Mouse (Mus musculus) liver, embryonic 15.5 days (tissue): ENCODE data around the gene Epsti1. TPM values are rescaled to one million over a fixed set of nuclear protein-coding genes. Genes with fewer than 3 reads are reported as not detected.

ENCODE experiments used
- ATAC-seq: fragments of 200-750 bp; cut with Nextera tagmentation; 2 replicates; pipeline ENCODE4 v1.8.0; 2017; ENCODE audit warnings: moderate number of reproducible peaks, mild to moderate bottlenecking, moderate library complexity; ENCODE audit not compliant: insufficient read depth
- H3K27ac ChIP-seq: fragments of 300-500 bp; sonication (generic); replicated peaks from 2 replicates; pipeline ENCODE4 v1.5.1; 2015; ENCODE audit warnings: mild to moderate bottlenecking, inconsistent platforms
- H3K27me3 ChIP-seq: fragments of 300-500 bp; sonication (generic); 2 replicates; pipeline ENCODE4 v1.6.1; 2015; ENCODE audit warnings: mild to moderate bottlenecking, inconsistent platforms
- H3K36me3 ChIP-seq: fragments of 300-500 bp; sonication (generic); replicated peaks from 2 replicates; pipeline ENCODE4 v1.6.1; 2015; ENCODE audit warnings: moderate library complexity, mild to moderate bottlenecking, inconsistent platforms
- H3K4me1 ChIP-seq: fragments of 300-500 bp; sonication (generic); replicated peaks from 2 replicates; pipeline ENCODE4 v1.6.1; 2015; ENCODE audit warnings: inconsistent platforms
- H3K4me2 ChIP-seq: fragments of 300-500 bp; sonication (generic); 2 replicates; pipeline ENCODE4 v1.6.1; 2015; ENCODE audit warnings: moderate library complexity, mild to moderate bottlenecking, inconsistent platforms
- H3K4me3 ChIP-seq: fragments of 300-500 bp; sonication (generic); replicated peaks from 2 replicates; pipeline ENCODE4 v1.5.1; 2015; ENCODE audit warnings: mild to moderate bottlenecking, inconsistent platforms
- H3K9ac ChIP-seq: fragments of 300-500 bp; sonication (generic); 2 replicates; pipeline ENCODE4 v1.6.1; 2015; ENCODE audit warnings: moderate library complexity, mild to moderate bottlenecking, inconsistent platforms
- H3K9me3 ChIP-seq: fragments of 300-500 bp; sonication (generic); replicated peaks from 2 replicates; pipeline ENCODE4 v1.6.1; 2016; ENCODE audit warnings: inconsistent platforms
- WGBS: fragments of 180-500 bp; shearing (Covaris S2); methylation state at CpG from one replicate; pipeline ENCODE4 v1.1.7; 2015; ENCODE audit warnings: mixed read lengths; ENCODE audit not compliant: insufficient replicate concordance; 5-methylcytosine and 5-hydroxymethylcytosine counted together
- polyA plus RNA-seq: library from polyadenylated mRNA; unstranded; fragments of >200 nt; fragmentation: Nextera tagmentation; extraction: Ambion mirVana; gene quantifications from 2 replicates; pipeline ENCODE4 v1.2.1, GENCODE M21; 2015

Gene Epsti1
- polyA plus RNA-seq, 1 experiment from 2014 or later, result 2.0 TPM

- no peaks in the 10 kb centered on the region for H3K4me1 ChIP-seq
- 69% methylated on average over 7 of the region's 7 CpGs for WGBS
These were observed 111.7 kb downstream of the Epsti1 start for GRCm38 (mm10) chr14:78015540-78016321.

GRCm38 (mm10) chr14:78016398-78016797, 112.4 kb downstream of the Epsti1 start:
- Histone ChIP-seq H3K27me3 (no peaks in the 10 kb centered on the region), H3K9me3 (no peaks in the 10 kb centered on the region), H3K36me3 (no peaks in the 10 kb centered on the region), H3K27ac (no peak overlapping the region), H3K4me1 (no peaks in the 10 kb centered on the region), H3K9ac (no peak overlapping the region), H3K4me2 (no peak overlapping the region), H3K4me3 (no peak overlapping the region)
- WGBS, result 52% methylated on average over 4 of the region's 4 CpGs
- no peak for ATAC-seq

More at GRCm38 (mm10) chr14:78015540-78016321, 111.7 kb downstream of the Epsti1 start:
- Histone ChIP-seq H3K9ac (no peak overlapping the region), H3K27ac (no peak overlapping the region), H3K4me3 (no peak overlapping the region), H3K36me3 (no peaks in the 10 kb centered on the region), H3K27me3 (no peaks in the 10 kb centered on the region), H3K9me3 (no peaks in the 10 kb centered on the region), H3K4me2 (no peak overlapping the region)
- ATAC-seq, result no peak

DNA sequence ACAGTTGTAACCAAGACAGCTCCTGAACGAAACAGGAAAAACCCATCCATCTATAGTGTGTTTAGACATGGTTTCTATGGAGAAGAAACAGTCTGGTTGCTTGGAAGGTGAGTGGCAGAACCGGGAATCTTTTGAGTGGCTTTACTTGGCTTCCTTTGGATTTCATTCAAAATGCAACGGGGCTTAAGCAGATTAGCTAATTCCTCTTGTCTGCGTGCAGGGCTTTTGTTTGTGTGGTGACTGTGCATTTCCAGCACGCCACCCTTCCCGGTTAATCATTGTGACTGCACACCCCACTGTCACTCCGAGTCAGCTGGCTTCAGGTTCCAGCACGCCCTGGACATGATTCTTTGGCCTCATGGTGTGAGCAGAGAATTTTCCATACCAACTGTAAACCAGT, 115.9 kb downstream of the Epsti1 start:
- H3K36me3 ChIP-seq, result no peaks in the 10 kb centered on the region
- no peak overlapping the region for H3K4me2 ChIP-seq
- ATAC-seq, result no peak
- H3K9me3 ChIP-seq, result no peaks in the 10 kb centered on the region
- H3K27ac ChIP-seq, result no peak overlapping the region
- no peaks in the 10 kb centered on the region for H3K27me3 ChIP-seq
- H3K9ac ChIP-seq, result no peak overlapping the region
- H3K4me1 ChIP-seq, result no peaks in the 10 kb centered on the region
- WGBS, result 53% methylated on average over 8 of the region's 8 CpGs
- H3K4me3 ChIP-seq, result no peak overlapping the region

- H3K9ac ChIP-seq, result no peak overlapping the region
- no peak for ATAC-seq
- H3K4me1 ChIP-seq, result no peaks in the 10 kb centered on the region
- no peaks in the 10 kb centered on the region for H3K9me3 ChIP-seq
- H3K27me3 ChIP-seq, result no peaks in the 10 kb centered on the region
- H3K27ac ChIP-seq, result no peak overlapping the region
- no peak overlapping the region for H3K4me2 ChIP-seq
- no peaks in the 10 kb centered on the region for H3K36me3 ChIP-seq
- WGBS, result 70% methylated on average over 8 of the region's 8 CpGs
- H3K4me3 ChIP-seq, result no peak overlapping the region
These were observed 134.8 kb downstream of the Epsti1 start for GRCm38 (mm10) chr14:78038876-78039275.

GRCm38 (mm10) chr14:78040643-78041042, 136.6 kb downstream of the Epsti1 start:
- Histone ChIP-seq H3K9me3 (no peaks in the 10 kb centered on the region), H3K36me3 (no peaks in the 10 kb centered on the region), H3K27ac (no peak overlapping the region), H3K4me3 (no peak overlapping the region), H3K27me3 (no peaks in the 10 kb centered on the region), H3K4me1 (no peaks in the 10 kb centered on the region), H3K9ac (no peak overlapping the region), H3K4me2 (no peak overlapping the region)
- no peak for ATAC-seq
- 74% methylated on average over 6 of the region's 6 CpGs for WGBS

DNA sequence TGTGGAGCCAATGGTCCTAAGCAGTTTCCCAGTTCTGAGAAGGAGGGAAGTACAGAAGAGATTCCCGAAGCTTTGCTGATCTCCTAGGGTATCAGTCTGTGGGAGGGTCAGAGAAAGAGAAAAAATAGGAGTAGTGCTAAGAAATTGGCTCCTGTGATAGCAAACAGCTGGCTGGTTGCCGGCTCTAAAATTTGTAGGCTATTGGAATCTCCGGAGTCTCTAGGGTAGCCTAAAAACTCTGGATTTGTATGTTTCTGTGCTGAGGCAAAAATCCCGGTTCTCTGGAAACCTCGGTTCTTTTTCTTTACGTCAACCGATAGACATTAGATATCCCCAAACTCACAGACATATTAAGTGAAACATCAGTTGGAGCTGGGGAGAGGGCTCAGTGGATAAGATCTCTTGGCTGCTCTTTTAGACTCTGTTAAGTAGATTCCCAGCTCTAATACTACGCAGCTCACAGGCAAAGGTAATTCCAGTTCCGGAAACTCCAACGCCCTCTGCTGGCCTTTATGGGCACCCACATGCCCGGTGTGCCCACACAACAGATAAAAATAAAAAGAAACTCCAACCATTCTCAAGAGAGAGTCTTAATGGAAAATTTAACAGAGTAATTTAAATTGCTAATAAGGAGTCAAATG, 138.0 kb downstream of the Epsti1 start:
- Histone ChIP-seq H3K9ac (no peak overlapping the region), H3K9me3 (no peaks in the 10 kb centered on the region), H3K27ac (no peak overlapping the region), H3K36me3 (no peaks in the 10 kb centered on the region), H3K27me3 (no peaks in the 10 kb centered on the region), H3K4me2 (no peak overlapping the region), H3K4me3 (no peak overlapping the region), H3K4me1 (no peaks in the 10 kb centered on the region)
- ATAC-seq, result no peak
- 64% methylated on average over 11 of the region's 11 CpGs for WGBS

DNA sequence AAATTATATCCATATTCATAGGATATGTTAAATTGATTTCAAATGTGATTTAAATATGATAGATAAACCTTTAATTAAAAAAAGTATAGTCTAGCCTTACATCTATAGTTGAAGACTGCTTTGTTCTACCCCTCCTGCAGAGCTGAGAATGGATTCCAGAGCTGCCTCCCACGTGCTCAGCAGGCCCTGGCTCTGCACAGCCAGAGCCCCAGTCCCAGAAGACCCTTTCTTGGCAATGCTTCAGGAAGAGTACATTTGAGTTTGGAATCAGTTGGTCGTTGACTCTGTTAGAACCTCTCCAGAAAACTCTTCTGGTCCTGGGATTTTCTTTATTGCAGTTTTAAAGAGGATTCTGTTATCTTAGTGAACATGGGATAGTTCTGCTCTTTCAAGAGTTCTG, 139.0 kb downstream of the Epsti1 start:
- Histone ChIP-seq H3K4me2 (no peak overlapping the region), H3K4me1 (no peaks in the 10 kb centered on the region), H3K9ac (no peak overlapping the region), H3K9me3 (no peaks in the 10 kb centered on the region), H3K27me3 (no peaks in the 10 kb centered on the region), H3K36me3 (no peaks in the 10 kb centered on the region), H3K4me3 (no peak overlapping the region), H3K27ac (no peak overlapping the region)
- ATAC-seq, result no peak
- WGBS, result 21% methylated on average over 2 of the region's 2 CpGs

GRCm38 (mm10) chr14:78048258-78048657, 144.2 kb downstream of the Epsti1 start:
- Histone ChIP-seq H3K4me2 (no peak overlapping the region), H3K27me3 (no peaks in the 10 kb centered on the region), H3K4me1 (no peaks in the 10 kb centered on the region), H3K4me3 (no peak overlapping the region), H3K27ac (no peak overlapping the region), H3K36me3 (no peaks in the 10 kb centered on the region), H3K9ac (no peak overlapping the region), H3K9me3 (no peaks in the 10 kb centered on the region)
- ATAC-seq, result no peak
- 69% methylated on average over 3 of the region's 3 CpGs for WGBS

- Histone ChIP-seq H3K4me1 (no peaks in the 10 kb centered on the region), H3K4me3 (no peak overlapping the region), H3K9ac (no peak overlapping the region), H3K27ac (no peak overlapping the region), H3K9me3 (no peaks in the 10 kb centered on the region), H3K36me3 (no peaks in the 10 kb centered on the region), H3K4me2 (no peak overlapping the region), H3K27me3 (no peaks in the 10 kb centered on the region)
- no peak for ATAC-seq
- 67% methylated on average over 4 of the region's 4 CpGs for WGBS
These were observed 144.6 kb downstream of the Epsti1 start for GRCm38 (mm10) chr14:78048674-78049073.
